Mouse (Mus musculus) thymus, adult 2 months (tissue): ENCODE results near the gene Xpnpep1. TPM values are rescaled to one million over a fixed set of nuclear protein-coding genes. Genes with fewer than 3 reads are reported as not detected.

Experiments
- DNase-seq: peaks from one replicate; pipeline ENCODE4 v3.0.0; 2021
- H3K27ac ChIP-seq: fragments of 200-500 bp; 2 replicates; pipeline ENCODE4 v1.5.1; 2012; ENCODE audit warnings: low read length, control low read depth; ENCODE audit not compliant: control insufficient read depth, insufficient read depth
- H3K27me3 ChIP-seq: fragments of 200-500 bp; 2 replicates; pipeline ENCODE4 v1.6.1; 2012; ENCODE audit warnings: mild to moderate bottlenecking, low read length, moderate library complexity, mixed read lengths; ENCODE audit not compliant: control insufficient read depth, insufficient read depth
- H3K36me3 ChIP-seq: fragments of 200-500 bp; 2 replicates; pipeline ENCODE4 v1.6.1; 2012; ENCODE audit warnings: mild to moderate bottlenecking, low read length, moderate library complexity; ENCODE audit not compliant: control insufficient read depth, insufficient read depth
- H3K4me1 ChIP-seq: fragments of 200-500 bp; replicated peaks from 2 replicates; pipeline ENCODE4 v1.6.1; 2012; ENCODE audit warnings: low read length; ENCODE audit not compliant: control insufficient read depth, insufficient read depth
- H3K4me3 ChIP-seq: fragments of 200-500 bp; 2 replicates; pipeline ENCODE4 v1.5.1; 2012; ENCODE audit warnings: mild to moderate bottlenecking, low read length, control low read depth, moderate library complexity; ENCODE audit not compliant: control insufficient read depth, insufficient read depth
- CTCF ChIP-seq: fragments of 200-500 bp; IDR thresholded peaks from 2 replicates; pipeline ENCODE4 v1.5.1; 2012; ENCODE audit warnings: mild to moderate bottlenecking, control low read depth, low read length, moderate library complexity, borderline replicate concordance; ENCODE audit not compliant: control insufficient read depth, poor library complexity, insufficient read depth; ENCODE audit errors: extremely low read depth
- POLR2A ChIP-seq: fragments of 200-500 bp; IDR thresholded peaks from 2 replicates; pipeline ENCODE4 v1.6.1; 2012; ENCODE audit warnings: mild to moderate bottlenecking, low read length, control low read depth, moderate library complexity; ENCODE audit not compliant: control insufficient read depth, poor library complexity, insufficient read depth; ENCODE audit errors: extremely low read depth
- WGBS: fragments of 180-500 bp; shearing (Covaris S2); methylation state at CpG from one replicate; pipeline ENCODE4 v1.1.7; 2018; 5-methylcytosine and 5-hydroxymethylcytosine counted together
- polyA plus RNA-seq: library from polyadenylated mRNA; depleted of rRNA; stranded (reverse); fragments of >200 nt; gene quantifications from 2 replicates; pipeline ENCODE4 v1.2.3, GENCODE M21; 2012

Xpnpep1 gene
- polyA plus RNA-seq, 1 experiment: 49.6 TPM

GRCm38 (mm10) chr19:53058726-53059334 is 18.8 kb upstream of the Xpnpep1 start:
- WGBS: 95% methylated on average over 8 of the region's 8 CpGs
- Histone ChIP-seq H3K4me1 (no peaks in the 10 kb centered on the region; the same call in 1 of the 2 replicates), H3K27me3 (no peaks in the 10 kb centered on the region), H3K27ac (no peak overlapping the region), H3K4me3 (no peak overlapping the region), H3K36me3 (no peaks in the 10 kb centered on the region)
- DNase-seq: no peak
- TF ChIP-seq CTCF (no peak), POLR2A (no peak)

- Histone ChIP-seq H3K4me3 (no peak overlapping the region), H3K27me3 (no peaks in the 10 kb centered on the region), H3K27ac (no peak overlapping the region), H3K4me1 (no peaks in the 10 kb centered on the region; the same call in 1 of the 2 replicates), H3K36me3 (no peaks in the 10 kb centered on the region)
- 90% methylated on average over 16 of the region's 16 CpGs for WGBS
- DNase-seq: no peak
- no peak for TF ChIP-seq POLR2A
- no peak for TF ChIP-seq CTCF
Measured at GRCm38 (mm10) chr19:53057980-53058725, 18.1 kb upstream of the Xpnpep1 start.

- 92% methylated on average over 16 of the region's 16 CpGs for WGBS
- Histone ChIP-seq H3K4me3 (no peak overlapping the region), H3K4me1 (no peaks in the 10 kb centered on the region; the same call in 1 of the 2 replicates), H3K27ac (no peak overlapping the region), H3K36me3 (no peaks in the 10 kb centered on the region), H3K27me3 (no peaks in the 10 kb centered on the region)
- DNase-seq: no peak
- TF ChIP-seq POLR2A (no peak), CTCF (no peak)
Measured at GRCm38 (mm10) chr19:53053355-53053754, 13.3 kb upstream of the Xpnpep1 start.

- 72% methylated on average over 19 of the region's 19 CpGs for WGBS
- Histone ChIP-seq H3K4me1 (no peaks in the 10 kb centered on the region), H3K27ac (no peak overlapping the region), H3K4me3 (no peak overlapping the region), H3K36me3 (no peaks in the 10 kb centered on the region), H3K27me3 (no peaks in the 10 kb centered on the region)
- no peak for DNase-seq
- TF ChIP-seq POLR2A (no peak), CTCF (no peak)
Measured at GRCm38 (mm10) chr19:53052031-53052670, 12.1 kb upstream of the Xpnpep1 start.

GRCm38 (mm10) chr19:53051288-53051985 is 11.4 kb upstream of the Xpnpep1 start:
- no peak for TF ChIP-seq POLR2A
- TF ChIP-seq CTCF: no peak
- Histone ChIP-seq H3K27me3 (no peaks in the 10 kb centered on the region), H3K4me3 (no peak overlapping the region), H3K27ac (no peak overlapping the region), H3K4me1 (no peaks in the 10 kb centered on the region), H3K36me3 (no peaks in the 10 kb centered on the region)
- DNase-seq: no peak
- WGBS: 93% methylated on average over 18 of the region's 18 CpGs

GRCm38 (mm10) chr19:53050100-53050499 is 10.1 kb upstream of the Xpnpep1 start:
- 81% methylated on average over 3 of the region's 3 CpGs for WGBS
- no peak overlapping the region for H3K27ac ChIP-seq

GRCm38 (mm10) chr19:53047208-53047607 is 7.2 kb upstream of the Xpnpep1 start:
- Histone ChIP-seq H3K4me1 (no peaks in the 10 kb centered on the region), H3K27ac (no peak overlapping the region), H3K36me3 (no peaks in the 10 kb centered on the region), H3K27me3 (no peaks in the 10 kb centered on the region), H3K4me3 (no peak overlapping the region)
- TF ChIP-seq CTCF: no peak
- no peak for TF ChIP-seq POLR2A
- DNase-seq: no peak
- 92% methylated on average over 5 of the region's 5 CpGs for WGBS

More at GRCm38 (mm10) chr19:53050100-53050499, 10.1 kb upstream of the Xpnpep1 start:
- no peak for TF ChIP-seq CTCF
- H3K27me3 ChIP-seq: no peaks in the 10 kb centered on the region
- H3K36me3 ChIP-seq: no peaks in the 10 kb centered on the region
- no peak for DNase-seq
- no peaks in the 10 kb centered on the region for H3K4me1 ChIP-seq
- no peak overlapping the region for H3K4me3 ChIP-seq
